Mouse (Mus musculus) cerebellum, adult 2 months (tissue): ENCODE measurements around the gene Pde10a. TPM values are rescaled to one million over a fixed set of nuclear protein-coding genes. Genes with fewer than 3 reads are reported as not detected.

Experiments
- DNase-seq, 2 experiments: peaks; one replicate each; pipeline ENCODE4 v3.0.0; 2021
- H3K27ac ChIP-seq: fragments of 200-500 bp; 2 replicates; pipeline ENCODE4 v1.5.1; 2012; ENCODE audit warnings: low read length, control low read depth, inconsistent platforms; ENCODE audit not compliant: insufficient read depth
- H3K27me3 ChIP-seq: fragments of 200-500 bp; 2 replicates; pipeline ENCODE4 v1.6.1; 2012; ENCODE audit warnings: inconsistent platforms, mild to moderate bottlenecking, low read length, moderate library complexity; ENCODE audit not compliant: control insufficient read depth, insufficient read depth
- H3K4me1 ChIP-seq: fragments of 200-500 bp; 2 replicates; pipeline ENCODE4 v1.6.1; 2011; ENCODE audit warnings: low read length; ENCODE audit not compliant: control insufficient read depth, insufficient read depth
- H3K4me3 ChIP-seq: fragments of 200-500 bp; replicated peaks from 2 replicates; pipeline ENCODE3; 2011; ENCODE audit warnings: mild to moderate bottlenecking, low read depth, low read length, control low read depth; ENCODE audit not compliant: insufficient read depth
- CTCF ChIP-seq: fragments of 200-500 bp; IDR thresholded peaks from 2 replicates; pipeline ENCODE4 v1.5.1; 2011; ENCODE audit warnings: low read depth, mild to moderate bottlenecking, control low read depth, low read length, moderate library complexity, borderline replicate concordance; ENCODE audit not compliant: insufficient read depth
- POLR2A ChIP-seq: fragments of 200-500 bp; IDR thresholded peaks from 2 replicates; pipeline ENCODE4 v1.6.1; 2011; ENCODE audit warnings: low read length, control low read depth, borderline replicate concordance; ENCODE audit not compliant: insufficient read depth
- WGBS: fragments of 180-500 bp; shearing (Covaris S2); methylation state at CpG from one replicate; pipeline ENCODE4 v1.1.7; 2018; 5-methylcytosine and 5-hydroxymethylcytosine counted together
- polyA plus RNA-seq: library from polyadenylated mRNA; depleted of rRNA; stranded (reverse); fragments of >200 nt; gene quantifications from 2 replicates; pipeline ENCODE4 v1.2.3, GENCODE M21; 2012

Gene Pde10a
- polyA plus RNA-seq, 1 experiment, result 40.9 TPM

GRCm38 (mm10) chr17:8961644-8962043, 436.5 kb downstream of the Pde10a start:
- H3K27ac ChIP-seq, result no peak overlapping the region
- no peaks in the 10 kb centered on the region for H3K27me3 ChIP-seq
- no peak for DNase-seq
- 57% methylated on average over 14 of the region's 14 CpGs for WGBS
- TF ChIP-seq POLR2A (no peak), CTCF (no peak)
- H3K4me3 ChIP-seq, result no peak overlapping the region
- peaks cover 6% of the 10 kb centered on the region for H3K4me1 ChIP-seq

GRCm38 (mm10) chr17:8965177-8965576, 440.0 kb downstream of the Pde10a start:
- TF ChIP-seq POLR2A, result no peak
- TF ChIP-seq CTCF, result no peak
- Histone ChIP-seq H3K27me3 (no peaks in the 10 kb centered on the region), H3K4me1 (no peaks in the 10 kb centered on the region), H3K4me3 (no peak overlapping the region), H3K27ac (no peak overlapping the region)
- WGBS, result 57% methylated on average over 6 of the region's 6 CpGs
- no peak for DNase-seq

GRCm38 (mm10) chr17:8972152-8972854, 447.1 kb downstream of the Pde10a start:
- Histone ChIP-seq H3K27me3 (no peaks in the 10 kb centered on the region), H3K27ac (no peak overlapping the region), H3K4me3 (no peak overlapping the region), H3K4me1 (peaks cover 13% of the 10 kb centered on the region)
- DNase-seq, result no peak
- TF ChIP-seq POLR2A (no peak), CTCF (no peak)
- 62% methylated on average over 12 of the region's 12 CpGs for WGBS

GRCm38 (mm10) chr17:8973331-8973730, 448.2 kb downstream of the Pde10a start:
- TF ChIP-seq CTCF (no peak), POLR2A (no peak)
- no peaks in the 10 kb centered on the region for H3K27me3 ChIP-seq
- peak in 1 of 2 experiments; percentile 57 for DNase-seq
- peaks cover 13% of the 10 kb centered on the region for H3K4me1 ChIP-seq
- H3K27ac ChIP-seq, result no peak overlapping the region
- 28% methylated on average over 5 of the region's 5 CpGs for WGBS
- H3K4me3 ChIP-seq, result no peak overlapping the region

GRCm38 (mm10) chr17:8974423-8974822, 449.3 kb downstream of the Pde10a start:
- Histone ChIP-seq H3K4me3 (no peak overlapping the region), H3K4me1 (peaks cover 13% of the 10 kb centered on the region), H3K27me3 (no peaks in the 10 kb centered on the region), H3K27ac (no peak overlapping the region)
- TF ChIP-seq POLR2A, result no peak
- no peak for TF ChIP-seq CTCF
- peak; percentile 65 to 70 for DNase-seq
- 16% methylated on average over 7 of the region's 7 CpGs for WGBS

- H3K27me3 ChIP-seq, result no peaks in the 10 kb centered on the region
- peaks cover 13% of the 10 kb centered on the region for H3K4me1 ChIP-seq
- H3K4me3 ChIP-seq, result no peak overlapping the region
- no peak overlapping the region for H3K27ac ChIP-seq
- WGBS, result 48% methylated on average over 6 of the region's 6 CpGs
- TF ChIP-seq CTCF (no peak), POLR2A (no peak)
- no peak for DNase-seq
Observed at GRCm38 (mm10) chr17:8974823-8975397, 449.7 kb downstream of the Pde10a start.

GRCm38 (mm10) chr17:8976745-8977144, 451.6 kb downstream of the Pde10a start:
- TF ChIP-seq CTCF, result no peak
- TF ChIP-seq POLR2A, result no peak
- Histone ChIP-seq H3K4me1 (peaks cover 13% of the 10 kb centered on the region), H3K4me3 (no peak overlapping the region), H3K27ac (no peak overlapping the region), H3K27me3 (no peaks in the 10 kb centered on the region)
- 75% methylated on average over 6 of the region's 6 CpGs for WGBS
- no peak for DNase-seq

GRCm38 (mm10) chr17:8977271-8977670, 452.1 kb downstream of the Pde10a start:
- WGBS, result 49% methylated on average over 2 of the region's 2 CpGs
- TF ChIP-seq POLR2A (no peak), CTCF (no peak)
- H3K27ac ChIP-seq, result no peak overlapping the region

More at GRCm38 (mm10) chr17:8977271-8977670, 452.1 kb downstream of the Pde10a start:
- no peak overlapping the region for H3K4me3 ChIP-seq
- H3K27me3 ChIP-seq, result no peaks in the 10 kb centered on the region
- no peak for DNase-seq
- H3K4me1 ChIP-seq, result peaks cover 13% of the 10 kb centered on the region
